Mouse (Mus musculus): ENCODE measurements around the gene Asphd2. TPM values are rescaled to one million over a fixed set of nuclear protein-coding genes. Genes with fewer than 3 reads are reported as not detected.

The Asphd2 gene
- total RNA-seq, 2 experiments from 2014 or later, result 180 to 183 TPM

DNA sequence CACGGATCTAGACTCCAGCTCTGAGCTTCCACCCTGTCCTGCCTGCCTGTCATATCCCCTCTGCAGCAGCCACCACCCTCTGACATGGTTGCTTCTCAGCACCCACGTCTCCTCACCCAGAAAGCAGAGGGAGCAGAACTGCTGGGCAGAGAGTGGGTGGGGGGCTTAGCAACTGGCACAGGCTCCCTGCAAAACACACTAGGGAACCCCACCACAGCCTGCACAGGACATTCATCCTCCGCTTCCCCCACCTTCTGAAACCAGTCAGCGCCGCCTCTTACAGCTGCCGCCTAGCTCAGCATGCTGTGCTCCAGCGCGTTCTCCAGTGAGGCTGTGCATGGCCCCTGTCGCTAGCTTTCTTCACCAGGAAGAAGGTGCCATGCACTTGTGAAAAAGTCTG lies 5.3 kb downstream of the Asphd2 start:
- no peak for DNase-seq (ENCODE audit: extremely low spot score in 1 of 2, low spot score in 2 of 2)
- intact Hi-C loops (cut with DNase I), result no loop called here
- Histone ChIP-seq H3K27ac (peak overlapping the region; percentile 45; the same call in 1 of the 2 replicates), H3K4me3 (peak overlapping the region; percentile 36)
- TF ChIP-seq CTCF (IDR thresholded peaks at IDR 0.05), result no peak

DNA sequence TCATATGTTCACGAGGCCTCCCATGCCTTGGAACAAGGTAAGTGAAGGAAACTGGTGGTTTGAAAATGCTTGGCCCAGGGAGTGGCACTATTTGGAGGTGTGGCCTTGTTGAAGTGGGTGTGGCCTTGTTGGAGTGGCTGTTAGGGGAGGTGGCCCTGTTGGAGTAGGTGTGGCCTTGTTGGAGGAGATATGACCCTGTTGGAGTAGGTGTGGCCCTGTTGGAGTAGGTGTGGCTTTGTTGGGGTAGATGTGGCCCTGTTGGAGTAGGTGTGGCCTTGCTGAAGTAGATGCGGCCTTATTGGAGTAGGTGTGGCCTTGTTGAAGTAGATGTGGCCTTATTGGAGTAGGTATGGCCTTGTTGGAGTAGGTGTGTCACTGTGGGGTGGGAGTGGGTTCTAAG lies 8.7 kb downstream of the Asphd2 start:
- no peak for TF ChIP-seq CTCF (IDR thresholded peaks at IDR 0.05)
- Histone ChIP-seq H3K27ac (no peak overlapping the region), H3K4me3 (no peak overlapping the region)
- no peak for DNase-seq (ENCODE audit: extremely low spot score in 1 of 2, low spot score in 2 of 2)
- intact Hi-C loops (cut with DNase I), result no loop called here

DNA sequence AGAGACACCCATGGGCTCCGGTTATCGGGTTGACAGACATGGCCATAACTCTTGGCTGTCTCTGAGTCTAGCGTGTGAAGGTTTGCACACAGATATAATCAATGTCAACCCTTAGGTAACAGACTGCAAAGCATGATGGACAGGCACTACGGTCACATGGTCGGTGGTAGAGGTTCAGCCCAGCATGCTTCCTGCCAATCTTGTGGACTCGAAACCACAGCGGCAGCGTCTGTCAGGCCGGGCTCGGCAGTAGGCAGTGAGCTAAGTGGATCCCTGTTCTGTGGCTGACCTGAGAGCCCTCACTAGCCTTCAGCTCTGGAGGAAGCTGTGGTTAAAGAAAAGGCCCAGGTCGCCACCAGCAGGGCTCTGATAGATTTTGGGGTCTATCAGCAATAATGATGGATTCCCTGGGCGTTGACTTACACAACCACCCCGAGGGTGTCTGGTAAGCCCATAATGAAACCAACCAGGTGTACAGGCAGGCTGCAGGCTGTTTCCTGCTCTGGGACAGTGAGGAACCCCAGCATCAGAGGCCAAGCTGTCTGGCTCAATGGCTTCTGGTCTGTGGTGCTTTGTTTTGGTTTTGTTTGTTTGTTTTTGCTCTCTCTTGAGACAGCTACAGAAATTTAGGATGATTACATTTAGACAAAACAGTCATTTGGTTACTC lies 9.7 kb downstream of the Asphd2 start:
- no peak for DNase-seq (ENCODE audit: extremely low spot score in 1 of 2, low spot score in 2 of 2)
- Histone ChIP-seq H3K4me3 (no peak overlapping the region), H3K27ac (no peak overlapping the region)
- intact Hi-C loops (cut with DNase I), result no loop called here
- TF ChIP-seq CTCF (IDR thresholded peaks at IDR 0.05), result no peak

DNA sequence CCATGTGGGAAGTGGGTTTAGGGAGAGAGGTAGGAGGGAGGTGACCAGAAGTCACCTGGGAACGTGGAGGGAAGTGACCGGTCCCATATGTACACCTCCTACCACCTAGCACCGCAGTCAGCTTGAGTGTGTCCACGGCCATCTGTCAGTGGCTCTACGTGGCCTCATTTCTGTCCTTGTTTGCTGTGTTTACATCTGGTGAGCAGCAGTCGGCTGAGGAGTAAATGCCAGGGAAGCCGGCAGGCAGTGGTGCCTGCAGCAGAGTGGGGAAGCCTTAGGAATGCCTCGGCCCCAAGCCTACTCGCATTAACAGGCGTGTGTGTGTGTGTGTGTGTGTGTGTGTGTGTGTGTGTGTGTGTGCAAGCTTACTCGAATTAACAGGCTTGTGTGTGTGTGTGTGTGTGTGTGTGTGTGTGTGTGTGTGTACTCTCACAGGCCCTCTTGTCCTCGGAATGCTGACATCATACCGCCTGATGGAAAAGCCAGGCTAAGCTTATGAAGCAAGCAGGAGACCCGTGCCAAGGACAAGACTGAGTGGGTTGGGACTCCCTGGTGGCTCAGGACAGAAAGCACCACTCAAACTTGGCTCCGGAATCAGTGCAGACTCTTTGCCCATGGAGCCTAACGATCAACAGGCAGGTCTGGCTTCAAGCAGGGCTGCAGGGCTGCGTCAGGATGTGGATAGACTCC lies 11.9 kb downstream of the Asphd2 start:
- DNase-seq (ENCODE audit: extremely low spot score in 1 of 2, low spot score in 2 of 2), result peak in 1 of 2 experiments; percentile 57
- Histone ChIP-seq H3K27ac (peak overlapping the region; percentile 50), H3K4me3 (no peak overlapping the region)
- TF ChIP-seq CTCF (IDR thresholded peaks at IDR 0.05), result no peak; the same call in 1 of the 2 replicates
- intact Hi-C loops (cut with DNase I), result no loop called here

DNA sequence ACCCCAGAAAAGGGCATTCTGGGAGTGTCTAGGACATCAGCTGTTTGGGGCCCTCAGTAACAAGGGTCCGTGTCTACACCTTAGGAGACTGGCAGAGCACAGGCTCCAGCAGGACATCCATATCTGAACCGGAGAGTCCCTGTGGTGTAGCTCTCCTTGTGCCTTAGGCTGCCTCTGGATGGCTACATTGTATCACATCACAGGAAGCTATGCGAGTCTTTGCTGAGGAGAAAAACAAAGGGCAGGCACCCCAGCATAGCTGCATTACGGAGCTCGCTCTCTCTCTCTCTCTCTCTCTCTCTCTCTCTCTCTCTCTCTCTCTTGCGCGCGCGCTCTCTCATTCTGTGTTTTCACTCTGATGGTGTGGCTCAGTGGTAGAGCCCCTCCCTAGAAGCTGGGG lies 12.6 kb downstream of the Asphd2 start:
- no peak for DNase-seq (ENCODE audit: extremely low spot score in 1 of 2, low spot score in 2 of 2)
- no peak for TF ChIP-seq CTCF (IDR thresholded peaks at IDR 0.05)
- intact Hi-C loops (cut with DNase I), result no loop called here
- no peak overlapping the region; the same call in 1 of the 2 replicates for H3K27ac ChIP-seq
- no peak overlapping the region for H3K4me3 ChIP-seq

DNA sequence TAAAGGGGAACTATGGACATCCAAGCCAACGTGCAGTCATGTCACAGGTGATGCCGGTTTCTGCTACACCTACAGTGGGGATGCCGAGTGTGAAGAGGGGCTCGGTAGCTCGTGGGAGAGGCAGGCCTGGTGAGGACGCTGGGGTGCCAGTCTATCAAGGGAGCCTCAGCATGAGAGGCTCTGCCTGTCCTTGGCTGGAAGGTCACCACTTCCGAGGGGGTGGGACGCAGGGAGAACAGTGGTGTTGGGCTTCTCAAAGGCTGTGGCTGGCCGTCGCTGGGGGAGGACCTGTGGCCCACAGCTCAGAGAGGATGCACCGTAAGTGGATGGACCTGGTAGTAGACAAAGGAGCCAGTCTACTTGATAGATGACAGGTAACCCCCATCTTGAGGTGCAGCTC lies 13.5 kb downstream of the Asphd2 start:
- H3K4me3 ChIP-seq, result no peak overlapping the region
- intact Hi-C loops (cut with DNase I), result no loop called here
- no peak for TF ChIP-seq CTCF (IDR thresholded peaks at IDR 0.05)
- H3K27ac ChIP-seq, result no peak overlapping the region
- DNase-seq (ENCODE audit: extremely low spot score in 1 of 2, low spot score in 2 of 2), result no peak

DNA sequence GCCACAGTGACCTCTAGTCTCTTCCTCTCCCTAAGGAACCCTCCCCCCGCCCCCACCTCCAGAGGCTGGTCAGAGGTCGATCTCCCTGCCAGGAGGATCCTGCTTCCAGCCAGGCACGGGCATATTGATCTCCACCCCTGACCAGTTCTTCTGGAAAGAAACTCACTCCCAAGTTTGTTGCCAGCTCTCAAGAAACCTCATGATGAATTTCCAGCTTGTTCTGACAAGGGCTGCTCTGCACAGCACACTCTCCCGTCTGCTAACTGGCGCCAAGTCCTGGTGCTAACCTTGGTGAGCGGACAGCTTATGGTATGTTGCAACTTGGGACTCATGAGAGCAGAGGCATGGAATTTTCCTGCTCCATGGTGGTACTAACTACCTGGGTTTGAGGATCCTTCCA lies 15.9 kb downstream of the Asphd2 start:
- peak overlapping the region; percentile 69 for H3K27ac ChIP-seq
- intact Hi-C loops (cut with DNase I), result no loop called here
- no peak overlapping the region for H3K4me3 ChIP-seq
- DNase-seq (ENCODE audit: extremely low spot score in 1 of 2, low spot score in 2 of 2), result no peak
- no peak for TF ChIP-seq CTCF (IDR thresholded peaks at IDR 0.05)

DNA sequence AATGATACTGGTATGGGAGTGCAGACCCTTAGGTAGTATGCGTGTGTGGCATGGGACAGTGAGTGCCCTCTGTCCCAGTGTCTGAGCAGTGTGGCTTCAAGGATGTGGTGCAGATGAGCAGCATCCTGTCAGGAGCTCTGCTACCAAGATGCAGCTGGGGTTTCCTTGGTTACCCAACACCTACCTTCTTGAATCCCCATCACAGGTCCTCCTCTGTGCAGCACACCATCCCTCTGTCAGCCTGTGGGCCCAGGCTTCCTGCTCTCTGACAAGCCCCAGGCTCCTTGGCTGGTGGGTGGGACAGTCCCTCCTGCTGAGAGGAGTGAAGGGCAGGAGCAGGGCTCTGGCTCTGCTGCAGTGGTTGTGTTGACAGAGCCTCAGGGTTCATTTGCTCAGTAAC lies 17.3 kb downstream of the Asphd2 start:
- no peak for DNase-seq (ENCODE audit: extremely low spot score in 1 of 2, low spot score in 2 of 2)
- Histone ChIP-seq H3K27ac (peak overlapping the region; percentile 69), H3K4me3 (no peak overlapping the region)
- TF ChIP-seq CTCF (IDR thresholded peaks at IDR 0.05), result no peak
- intact Hi-C loops (cut with DNase I), result no loop called here

DNA sequence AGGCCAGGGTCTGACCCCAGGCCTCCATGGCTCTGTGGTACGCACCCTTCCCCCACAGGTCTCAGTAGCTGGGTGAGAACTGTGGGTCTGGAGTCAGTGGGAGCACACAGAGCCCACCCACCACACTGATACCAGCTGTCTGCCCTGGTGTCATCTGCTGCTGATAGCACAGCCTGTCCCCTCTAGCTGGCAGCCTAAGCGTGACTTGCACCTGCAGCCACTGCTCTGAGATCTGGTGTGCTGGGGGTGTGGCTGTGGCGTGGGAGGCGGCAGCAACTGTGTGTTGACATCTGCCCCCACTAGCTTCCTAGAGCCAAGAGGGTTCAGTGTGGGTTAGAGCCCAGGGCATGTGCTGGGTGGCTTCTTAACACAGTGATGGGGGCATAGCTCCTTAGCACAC lies 18.6 kb downstream of the Asphd2 start:
- Histone ChIP-seq H3K27ac (no peak overlapping the region), H3K4me3 (no peak overlapping the region)
- DNase-seq (ENCODE audit: extremely low spot score in 1 of 2, low spot score in 2 of 2), result no peak
- intact Hi-C loops (cut with DNase I), result no loop called here
- no peak for TF ChIP-seq CTCF (IDR thresholded peaks at IDR 0.05)

DNA sequence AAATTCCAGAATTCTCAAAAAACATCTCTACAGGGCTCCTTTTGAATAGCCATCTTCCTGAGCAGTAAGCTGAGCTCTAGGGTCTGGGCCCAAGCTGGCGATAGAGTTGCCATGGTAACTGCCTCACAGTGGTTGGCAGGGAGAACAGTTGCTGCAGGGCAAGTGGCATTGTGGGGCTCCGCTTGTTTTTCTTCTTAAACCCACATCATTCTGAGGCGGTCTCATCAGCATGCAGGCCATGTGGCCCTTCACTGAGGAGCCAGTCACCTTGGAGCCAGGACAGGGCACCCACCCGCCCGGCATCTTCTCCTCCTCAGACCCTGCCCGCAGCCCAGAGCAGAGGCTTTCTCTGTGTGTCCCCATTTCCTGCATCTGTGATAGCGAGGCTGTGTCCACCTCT lies 22.7 kb downstream of the Asphd2 start:
- H3K4me3 ChIP-seq, result no peak overlapping the region
- DNase-seq (ENCODE audit: extremely low spot score in 1 of 2, low spot score in 2 of 2), result peak; percentile 61 to 77
- intact Hi-C loops (cut with DNase I), result no loop called here
- TF ChIP-seq CTCF (IDR thresholded peaks at IDR 0.05), result no peak
- H3K27ac ChIP-seq, result peak overlapping the region; percentile 92

DNA sequence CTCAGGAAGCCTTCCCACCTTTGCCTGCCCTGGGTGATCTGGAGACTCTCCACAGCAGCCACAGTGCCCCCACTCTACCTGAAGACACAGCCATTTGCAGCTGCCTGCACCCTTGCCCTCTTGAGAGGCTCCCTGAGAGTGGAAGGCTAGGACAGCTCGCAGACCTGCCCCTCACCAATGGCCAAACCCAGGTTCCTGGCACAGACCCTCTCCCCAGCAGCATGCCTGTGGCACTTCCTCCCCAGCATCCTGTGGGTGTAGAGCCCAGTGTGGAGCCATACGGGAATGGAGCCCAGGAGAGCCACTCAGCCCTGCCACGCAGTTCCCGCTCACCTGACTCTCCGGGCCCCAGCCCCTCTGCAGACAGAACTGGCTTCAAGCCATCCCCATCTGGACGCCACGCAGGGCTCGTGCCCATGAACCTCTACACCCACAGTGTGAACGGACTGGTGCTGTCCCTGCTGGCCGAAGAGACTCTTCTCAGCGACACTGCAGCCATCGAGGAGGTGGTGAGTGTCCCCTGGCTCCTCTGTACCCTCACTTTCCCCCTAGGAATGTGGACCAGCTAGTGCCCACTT lies 24.3 kb downstream of the Asphd2 start:
- Histone ChIP-seq H3K27ac (peak overlapping the region; percentile 92), H3K4me3 (no peak overlapping the region)
- intact Hi-C loops (cut with DNase I), result no loop called here
- TF ChIP-seq CTCF (IDR thresholded peaks at IDR 0.05), result no peak
- DNase-seq (ENCODE audit: extremely low spot score in 1 of 2, low spot score in 2 of 2), result no peak

DNA sequence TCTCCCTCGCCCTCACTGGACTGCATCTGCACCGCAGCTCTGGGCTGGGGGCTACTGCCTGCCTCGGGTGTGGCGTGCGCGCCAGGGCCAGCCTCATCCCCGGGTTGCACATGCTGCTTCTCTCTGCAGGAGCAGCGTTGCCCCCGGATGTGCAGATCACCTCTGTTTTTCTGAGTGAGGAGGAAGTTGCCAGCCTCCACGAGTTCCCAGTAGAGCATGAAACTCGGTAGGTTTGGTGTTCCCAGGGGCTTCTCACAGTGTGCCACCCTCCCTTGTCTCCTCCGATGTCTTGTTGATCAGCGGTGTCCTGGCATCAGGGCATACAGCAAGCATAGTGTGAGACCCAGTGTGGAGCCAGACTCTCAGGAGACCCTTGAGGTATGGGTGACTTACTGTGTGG lies 25.3 kb downstream of the Asphd2 start:
- 0 out of 2 replicates have a peak overlapping the region, but pooled peaks have one; percentile 8 for H3K27ac ChIP-seq
- TF ChIP-seq CTCF (IDR thresholded peaks at IDR 0.05), result no peak
- H3K4me3 ChIP-seq, result no peak overlapping the region
- DNase-seq (ENCODE audit: extremely low spot score in 1 of 2, low spot score in 2 of 2), result no peak
- intact Hi-C loops (cut with DNase I), result no loop called here

Data from left cerebral cortex, adult 2 months (tissue).